Mouse (Mus musculus) cerebellum, adult 8-10 months (tissue): ENCODE measurements at regions not wholly inside any gene's neighbourhood (a gene's known extent, or its start where the extent isn't known, plus 50 kb on each side); places are given as distances from the start of the nearest gene placed in this dataset.

Experiments used
- DNase-seq: peaks from one replicate; pipeline ENCODE4 v3.0.0; 2022

DNA sequence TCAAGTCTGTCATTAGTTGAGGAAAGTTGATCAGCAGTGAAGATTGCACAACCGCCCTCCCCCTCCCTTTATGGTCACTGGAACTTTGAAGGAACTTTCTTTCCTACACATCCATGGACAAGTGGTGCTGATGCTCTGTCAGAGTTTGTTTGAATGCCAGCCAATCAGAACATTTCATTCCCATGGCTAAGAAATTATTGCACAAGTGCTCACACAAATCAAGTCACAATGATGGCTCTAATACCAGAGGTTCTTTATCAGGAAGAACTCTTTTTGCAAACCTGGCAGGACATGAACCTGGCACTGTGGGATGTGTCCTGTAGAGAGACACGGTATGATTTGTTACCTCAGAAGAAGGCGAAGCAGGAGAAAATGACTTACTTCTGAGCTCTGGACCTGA lies 54.3 kb upstream of the Spry2 start:
- no peak for DNase-seq

DNA sequence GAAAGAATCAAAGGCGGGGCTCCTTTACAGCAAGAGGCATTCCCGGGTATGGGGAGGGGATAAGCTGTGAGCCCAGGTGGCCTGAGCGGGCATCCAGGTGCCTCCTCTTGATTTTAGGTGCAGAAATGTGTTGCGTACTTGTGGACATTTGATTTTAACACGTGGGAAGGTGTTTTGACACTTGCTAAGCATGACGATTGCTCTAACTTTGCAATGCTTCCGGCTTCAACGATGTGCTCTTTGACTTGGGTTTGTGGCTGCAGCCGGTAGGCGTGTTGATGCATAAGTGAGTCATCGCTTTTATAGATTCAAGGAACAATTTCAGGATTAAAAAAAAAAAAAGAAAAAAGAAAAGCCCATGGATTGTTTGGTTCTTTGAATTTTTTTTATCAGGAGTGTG lies 58.5 kb upstream of the Spry2 start:
- no peak for DNase-seq

DNA sequence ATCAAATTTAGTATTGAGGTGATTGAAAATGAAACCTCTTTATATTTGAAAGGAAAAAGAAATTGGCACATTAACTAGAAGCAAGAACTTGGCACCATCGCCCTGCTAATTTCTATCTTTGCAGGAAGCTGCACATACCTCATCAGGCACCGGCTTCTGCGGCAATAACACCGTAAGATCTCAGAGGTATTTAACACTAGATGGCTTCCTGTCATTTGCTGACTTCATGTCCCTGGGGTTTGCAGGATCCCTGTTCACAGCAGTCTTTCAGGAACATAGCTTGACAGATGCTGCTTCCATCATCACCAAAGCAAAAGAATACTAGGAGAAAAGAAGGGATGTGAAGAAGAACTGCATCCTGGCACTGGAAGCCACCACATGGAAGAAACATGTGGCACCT lies 60.2 kb upstream of the Spry2 start:
- DNase-seq, result no peak

DNA sequence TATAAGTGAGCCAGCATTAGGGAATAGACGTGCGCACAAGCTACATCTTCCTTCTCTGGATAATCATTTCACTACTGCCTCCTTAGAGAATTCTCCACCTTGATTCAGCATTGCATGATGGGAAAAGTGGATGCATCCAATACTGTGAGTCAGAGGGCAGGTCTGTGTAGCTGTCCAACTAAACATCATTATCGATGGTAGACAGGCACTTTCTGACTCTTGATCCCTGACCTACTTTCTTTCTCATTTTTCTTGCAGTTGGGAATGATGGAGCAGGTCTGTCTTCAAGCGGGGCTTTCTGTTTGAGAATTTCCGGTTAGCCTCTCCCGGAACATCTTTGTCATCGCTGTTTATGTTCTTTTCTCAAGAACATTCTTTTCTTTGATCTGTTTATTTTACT lies 61.4 kb upstream of the Spry2 start:
- no peak for DNase-seq

DNA sequence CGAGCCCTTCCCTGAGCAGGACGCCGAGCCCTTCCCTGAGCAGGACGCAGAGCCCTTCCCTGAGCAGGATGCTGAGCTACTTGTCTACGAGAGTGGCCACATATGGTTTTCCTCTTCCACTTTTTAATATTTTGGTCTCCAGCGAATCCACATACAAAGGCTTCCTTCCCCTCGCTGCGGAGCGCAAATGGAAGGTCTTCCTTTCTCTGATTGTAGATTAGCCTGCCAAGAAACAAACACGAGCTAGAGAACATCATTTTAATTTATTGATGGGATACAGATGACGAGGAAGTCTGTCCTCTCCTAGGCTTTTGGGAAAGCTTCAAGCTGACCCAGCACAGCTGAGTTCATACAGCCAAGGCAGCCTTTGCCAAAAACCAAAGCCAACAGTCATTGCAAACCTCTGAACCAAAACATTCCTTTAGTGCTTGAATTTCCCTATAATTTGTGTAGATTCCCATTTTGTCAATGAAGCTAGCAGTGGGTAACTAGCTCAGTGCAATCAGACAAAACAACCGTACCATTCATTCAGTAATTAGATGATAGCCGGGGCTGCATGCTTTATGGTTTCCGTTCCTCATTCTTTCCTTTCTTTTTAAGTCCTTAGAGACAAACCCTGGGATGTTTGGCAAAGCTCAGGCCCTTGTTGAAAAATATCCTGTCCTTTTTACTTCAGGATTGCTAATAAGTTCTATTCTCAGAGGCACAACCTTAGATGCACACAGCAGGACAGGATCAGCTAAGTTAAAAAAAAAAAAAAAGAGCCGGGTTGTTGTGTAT lies 83.1 kb upstream of the Spry2 start:
- no peak for DNase-seq

DNA sequence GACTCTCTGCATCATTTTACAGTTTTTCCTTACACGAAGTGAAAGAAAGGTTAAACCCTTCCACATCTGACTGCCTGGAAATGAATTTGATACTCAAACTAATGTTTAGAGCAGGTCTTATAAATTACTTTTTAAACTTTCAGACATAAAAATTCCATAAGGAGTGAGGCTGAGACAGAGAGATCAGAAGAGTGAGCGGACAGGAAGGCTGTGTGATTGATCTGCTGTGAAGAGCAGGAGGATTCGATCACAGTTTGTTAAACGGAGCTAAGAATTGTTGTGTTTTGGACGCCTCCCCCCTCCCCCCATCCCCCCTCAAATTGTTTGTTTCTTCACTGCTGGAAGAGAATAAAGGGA lies 83.7 kb upstream of the Spry2 start:
- no peak for DNase-seq

DNA sequence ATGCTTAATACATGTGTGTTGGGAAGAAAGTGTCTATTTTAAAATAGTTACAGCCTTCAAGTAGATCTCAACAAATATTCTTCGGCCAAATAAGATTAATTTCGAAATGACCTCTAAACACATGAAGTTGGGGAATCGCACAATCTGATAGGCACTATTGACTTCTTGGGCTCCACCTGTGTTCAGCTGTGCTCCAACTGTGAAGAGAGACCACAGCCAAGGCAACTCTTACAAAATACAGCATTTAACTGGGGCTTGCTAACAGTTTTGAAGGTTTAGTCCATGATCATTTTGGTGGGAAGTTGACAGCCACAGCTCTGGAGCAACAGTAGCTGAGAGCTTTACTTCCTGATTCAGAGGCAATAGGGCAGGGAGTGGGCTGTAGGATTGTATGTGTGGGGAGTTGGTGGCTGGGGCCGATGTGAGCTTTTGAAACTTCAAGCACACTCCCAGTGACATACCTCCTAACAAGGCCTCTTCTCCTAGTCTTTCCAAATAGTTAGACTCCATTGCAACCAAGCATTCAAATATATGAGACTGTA lies 90.8 kb upstream of the Spry2 start:
- DNase-seq, result no peak

DNA sequence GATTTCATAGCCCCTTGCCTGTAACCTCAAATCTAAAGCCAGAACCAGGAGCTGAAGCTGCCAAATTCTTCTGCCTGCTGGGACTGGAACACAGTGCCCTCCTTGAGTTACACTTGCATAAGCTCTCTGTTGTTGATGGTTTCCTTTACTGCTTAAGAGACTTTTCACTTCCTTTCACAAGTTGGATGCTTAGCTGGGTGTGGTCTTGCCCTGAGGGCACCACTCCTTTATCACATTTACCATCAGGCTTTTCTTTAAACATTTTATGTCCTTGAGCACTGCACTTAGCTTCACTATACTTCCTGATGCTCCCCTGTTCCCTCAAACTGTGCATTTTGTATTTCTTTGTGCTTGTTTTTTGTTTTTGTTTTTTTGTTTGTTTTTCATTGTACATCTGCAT lies 92.1 kb upstream of the Spry2 start:
- DNase-seq, result no peak

DNA sequence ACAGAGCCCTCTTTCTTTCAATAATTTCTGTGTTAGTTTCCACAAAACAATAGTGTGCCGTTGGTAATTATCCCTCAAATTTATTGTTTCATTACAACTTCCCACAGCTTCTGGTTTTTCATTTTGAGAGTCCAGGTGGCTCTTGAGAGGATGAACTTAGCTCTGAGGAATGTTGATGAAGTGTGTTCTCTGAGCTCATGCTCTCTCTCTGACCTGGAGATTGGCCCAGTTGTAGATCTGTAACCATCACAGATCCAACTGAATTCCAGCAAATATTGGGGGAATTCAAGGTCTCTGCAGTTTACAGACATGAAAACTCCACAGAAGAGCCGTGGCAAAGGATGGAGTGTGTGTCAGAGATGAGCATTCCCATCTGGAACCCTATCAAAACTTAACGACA lies 96.5 kb upstream of the Spry2 start:
- DNase-seq, result no peak

DNA sequence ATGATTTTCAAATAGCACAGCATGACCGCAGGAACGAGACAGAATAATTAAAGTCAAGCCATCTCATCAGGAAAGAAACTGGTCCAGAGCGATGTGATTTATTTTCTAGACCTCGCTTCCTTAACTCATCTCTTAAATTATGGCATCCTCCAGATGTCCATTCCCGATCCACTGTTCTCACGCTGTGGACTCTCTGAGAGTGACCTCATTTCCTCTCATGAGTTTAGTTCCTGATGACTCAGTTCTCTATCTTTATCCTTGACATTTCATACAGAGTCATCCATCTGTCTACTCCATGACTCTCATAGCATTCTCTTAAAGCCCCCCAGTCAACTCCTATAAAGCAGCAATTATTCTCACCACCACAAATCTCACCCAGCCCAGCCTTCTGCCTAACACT lies 103.2 kb upstream of the Spry2 start:
- DNase-seq, result no peak

DNA sequence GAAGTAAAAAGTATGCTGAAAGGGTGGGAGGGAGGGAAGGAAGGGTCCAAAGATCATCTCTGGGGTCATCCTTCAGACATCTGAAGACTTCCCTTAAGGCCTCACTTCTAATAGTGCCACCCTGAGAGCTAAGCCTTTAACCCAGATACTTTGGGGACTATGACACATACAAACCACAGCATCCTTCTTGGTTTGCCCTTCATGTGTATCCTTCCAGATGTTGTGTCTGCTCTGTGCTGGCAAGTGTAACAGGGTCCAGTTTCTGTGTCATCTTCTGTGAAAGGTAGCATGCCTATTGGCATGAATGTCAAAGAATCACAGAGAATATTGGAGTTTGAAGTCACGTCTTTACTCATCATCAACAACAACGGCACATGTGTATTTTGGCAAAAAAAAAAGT lies 98.2 kb upstream of the Trim52 start:
- no peak for DNase-seq

DNA sequence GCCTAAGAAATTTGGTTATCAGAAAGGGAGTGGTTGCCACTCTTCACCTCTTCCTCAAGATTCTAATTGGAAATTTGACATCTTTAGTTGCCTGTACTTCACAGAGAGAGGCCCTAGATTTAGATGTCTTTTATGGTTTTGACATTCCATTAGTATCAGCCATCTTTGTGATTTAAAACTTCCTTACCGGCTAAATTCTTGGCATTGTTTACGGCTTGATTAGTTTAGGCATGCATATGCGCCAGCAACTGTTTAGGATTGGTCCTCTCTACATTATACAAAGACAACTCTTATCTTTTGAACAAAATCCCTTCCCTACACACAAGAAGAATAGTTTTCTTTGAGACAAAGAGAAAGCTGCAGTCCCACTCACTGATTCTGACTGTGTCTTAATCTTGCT lies 97.0 kb upstream of the Trim52 start:
- DNase-seq, result no peak

DNA sequence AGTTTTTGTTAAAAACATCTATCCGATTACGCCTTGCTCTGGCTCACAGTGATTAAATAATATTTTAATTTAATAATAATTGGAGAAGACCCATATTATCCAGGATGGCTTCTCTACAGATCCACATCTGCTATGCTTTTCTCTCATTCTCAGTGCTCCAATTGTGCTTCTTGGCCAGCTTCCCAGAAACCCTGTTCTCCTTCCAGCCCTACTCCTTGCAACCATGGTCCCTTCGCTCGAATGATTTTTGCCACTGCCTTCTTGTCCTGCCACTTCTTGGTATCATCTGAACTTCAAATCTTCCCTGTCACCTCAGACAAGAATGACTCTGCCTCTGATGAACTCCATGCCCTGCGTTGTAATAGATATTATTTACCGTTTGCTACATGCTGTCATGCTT lies 95.0 kb upstream of the Trim52 start:
- no peak for DNase-seq

DNA sequence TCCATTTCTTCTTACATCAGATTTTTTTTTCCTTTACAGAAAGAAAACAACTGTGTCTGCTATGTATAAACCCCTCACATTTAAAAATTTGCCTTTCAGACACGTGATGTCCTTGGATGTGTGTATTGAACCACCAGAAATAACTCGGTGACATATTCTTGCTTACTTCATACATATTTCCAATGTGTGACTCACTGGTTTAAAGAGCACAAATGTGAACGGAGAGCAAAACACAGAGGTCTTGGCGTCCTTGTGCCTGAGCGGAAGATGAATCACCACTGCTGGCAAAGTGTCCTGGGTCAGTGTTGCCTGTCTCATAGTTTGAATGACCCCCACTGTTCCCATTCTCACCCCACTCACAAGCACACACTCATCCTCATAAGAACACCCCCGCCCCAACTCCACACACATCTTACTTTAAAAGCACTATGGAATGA lies 94.0 kb upstream of the Trim52 start:
- no peak for DNase-seq

DNA sequence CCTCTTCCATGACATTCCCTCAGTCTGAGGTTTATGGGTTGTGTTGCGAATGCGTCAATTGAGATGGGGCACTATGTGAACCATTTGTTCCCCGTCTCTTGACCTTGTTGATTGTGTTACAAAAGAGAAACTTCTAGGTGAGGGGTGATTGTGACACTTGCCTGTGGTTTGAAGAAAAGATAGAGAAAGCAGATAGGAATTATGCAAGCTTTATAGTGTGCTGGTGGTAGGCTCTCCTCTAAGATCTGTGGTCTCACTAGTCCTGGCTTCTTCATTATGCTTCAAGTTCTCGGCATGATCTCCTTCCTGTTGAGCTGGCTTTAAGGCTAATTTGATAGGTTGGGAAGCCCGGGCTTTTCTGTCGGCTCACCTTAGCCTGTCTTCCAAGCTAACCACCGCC lies 83.2 kb upstream of the Trim52 start:
- DNase-seq, result no peak

DNA sequence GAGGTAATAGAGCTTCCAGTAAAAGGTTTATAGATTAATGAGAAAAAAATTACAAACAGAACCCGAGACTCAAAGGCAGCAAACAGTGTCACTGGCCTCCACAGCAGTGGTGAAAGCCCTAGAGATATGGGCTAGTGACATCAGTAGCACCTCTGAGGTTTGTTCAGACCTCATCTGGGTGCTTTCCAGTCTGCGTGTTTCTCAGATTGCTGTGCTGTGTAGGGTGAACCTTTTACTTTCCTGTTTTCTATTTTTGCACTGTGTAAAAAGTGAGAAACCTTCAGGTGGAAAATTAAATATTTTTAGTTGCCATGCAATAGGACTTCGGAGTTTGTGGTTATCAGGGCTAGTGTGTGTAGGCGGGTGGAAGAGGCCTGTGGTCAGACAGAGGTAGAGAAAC lies 79.2 kb upstream of the Trim52 start:
- DNase-seq, result no peak

DNA sequence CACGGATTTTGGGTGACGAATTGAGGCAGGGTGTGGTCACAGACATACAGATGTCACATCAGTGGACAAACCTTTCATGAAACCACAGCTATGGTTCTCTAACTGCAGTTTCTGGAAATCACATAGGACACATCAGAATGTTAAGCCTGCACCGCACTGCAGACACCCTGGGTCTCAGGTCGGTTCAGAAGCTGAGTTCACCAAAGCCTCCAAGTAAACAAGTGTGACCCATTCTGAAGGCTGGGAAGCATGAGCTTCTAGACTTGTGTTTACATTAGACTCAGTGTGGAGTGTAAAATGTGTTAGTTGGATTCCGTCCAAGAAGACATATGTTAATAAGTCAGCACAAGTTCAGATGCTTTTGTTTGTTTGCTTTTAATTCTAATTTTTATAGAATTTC lies 78.3 kb upstream of the Trim52 start:
- no peak for DNase-seq

DNA sequence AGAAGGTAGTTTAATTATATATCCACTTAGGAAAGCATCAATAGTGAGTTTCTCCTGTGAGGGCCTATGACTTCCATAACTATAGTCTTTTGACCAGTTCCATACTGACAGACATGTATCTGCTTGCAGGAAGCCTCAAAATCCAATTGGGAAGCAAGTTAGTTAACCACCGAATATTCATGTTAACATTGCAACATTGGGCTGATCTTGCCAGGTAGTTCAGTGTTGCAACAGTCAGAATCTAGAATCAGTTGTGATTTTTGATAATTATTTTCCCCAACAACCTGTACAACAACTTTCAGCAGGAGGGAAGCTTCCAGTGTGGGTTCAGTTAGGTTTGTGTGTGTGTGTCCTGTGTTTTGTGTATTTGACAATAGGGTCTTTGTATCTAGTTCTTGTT lies 74.9 kb upstream of the Trim52 start:
- DNase-seq, result no peak

DNA sequence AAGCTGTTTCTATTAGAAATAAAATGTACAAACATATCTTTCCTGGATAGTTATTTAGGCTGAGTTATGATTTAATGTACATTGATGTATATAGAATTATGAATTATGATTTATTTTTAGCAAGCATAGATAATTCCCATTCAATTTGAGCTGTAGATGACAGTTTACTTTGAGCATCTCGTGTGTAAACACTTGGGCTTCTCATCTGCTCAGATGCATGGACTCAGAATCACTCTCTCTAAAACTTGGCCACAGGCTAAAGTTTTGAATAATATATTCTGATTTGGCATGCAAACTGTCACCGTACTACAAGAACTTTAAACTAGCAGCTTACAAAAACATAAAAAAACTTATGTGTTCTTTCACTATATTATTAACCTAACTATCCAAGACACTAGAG lies 72.2 kb upstream of the Trim52 start:
- no peak for DNase-seq

DNA sequence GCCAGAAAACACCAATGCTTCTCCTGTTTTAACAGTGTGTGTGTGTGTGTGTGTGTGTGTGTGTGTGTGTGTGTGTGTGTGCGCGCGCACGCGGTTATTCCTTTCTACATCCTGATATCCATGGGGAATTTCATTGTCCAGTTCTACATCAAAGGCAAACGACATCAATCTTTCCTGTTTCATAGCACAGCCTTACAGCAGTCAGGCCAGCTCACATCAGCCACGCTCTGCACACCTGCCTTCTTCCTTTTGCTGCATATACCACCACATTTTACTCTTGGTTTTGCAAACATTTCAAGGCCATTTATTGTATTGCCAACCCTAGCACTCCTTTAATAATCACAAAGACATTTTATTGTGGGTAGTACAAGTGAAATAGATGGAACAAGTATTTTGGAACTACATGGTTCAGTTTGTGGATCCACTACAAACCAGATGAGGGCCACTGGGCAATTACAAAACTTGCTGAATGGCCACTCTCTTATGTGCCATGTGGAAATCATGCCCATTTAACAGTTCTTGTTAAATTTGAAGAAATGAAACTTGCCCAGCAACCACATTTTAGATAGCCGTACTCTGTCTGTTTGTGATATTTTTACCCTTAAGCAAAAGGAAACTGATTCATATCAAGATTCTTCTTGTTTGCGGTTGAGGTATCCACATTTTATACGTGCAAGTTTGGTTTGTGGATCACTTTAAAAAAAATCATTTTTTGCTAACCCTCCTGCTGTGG lies 70.9 kb upstream of the Trim52 start:
- DNase-seq, result no peak

DNA sequence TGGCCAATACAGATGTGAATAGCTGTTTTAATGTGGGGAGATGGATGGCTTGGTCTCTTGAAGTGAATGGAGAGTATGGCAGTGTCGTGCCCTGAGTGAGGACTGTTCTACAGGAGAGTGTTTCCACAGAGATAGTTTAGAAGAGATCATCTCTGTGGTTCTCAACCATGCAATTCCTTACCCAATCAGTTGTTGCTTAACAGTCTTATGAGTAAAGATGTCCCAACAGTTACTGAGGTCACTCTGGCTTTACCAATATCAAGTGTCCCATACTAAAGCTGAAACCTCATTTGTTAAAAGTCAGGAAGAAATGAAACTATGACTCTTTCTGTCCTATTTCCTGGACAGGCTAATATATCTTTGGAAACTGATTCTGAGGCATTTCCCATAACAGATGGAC lies 61.7 kb upstream of the Trim52 start:
- DNase-seq, result no peak

DNA sequence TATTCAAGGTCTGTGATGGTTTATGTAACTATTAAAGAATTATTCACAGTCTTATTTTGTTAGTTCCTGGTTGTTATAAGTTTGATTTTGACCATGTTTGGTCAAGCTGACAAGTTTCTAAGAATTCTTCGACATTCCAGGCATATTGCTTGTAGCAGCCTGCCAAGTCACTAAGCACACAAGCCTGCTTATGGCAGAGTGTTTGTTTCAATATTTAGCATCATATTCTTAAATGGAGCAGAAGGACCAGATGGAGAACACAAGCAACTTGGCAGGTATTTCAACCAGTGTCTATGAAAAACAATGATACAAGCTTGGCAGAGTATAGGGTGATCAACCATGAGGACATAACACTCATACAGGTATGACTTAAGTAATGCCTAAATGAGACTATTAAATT lies 55.8 kb upstream of the Trim52 start:
- DNase-seq, result peak; percentile 8

DNA sequence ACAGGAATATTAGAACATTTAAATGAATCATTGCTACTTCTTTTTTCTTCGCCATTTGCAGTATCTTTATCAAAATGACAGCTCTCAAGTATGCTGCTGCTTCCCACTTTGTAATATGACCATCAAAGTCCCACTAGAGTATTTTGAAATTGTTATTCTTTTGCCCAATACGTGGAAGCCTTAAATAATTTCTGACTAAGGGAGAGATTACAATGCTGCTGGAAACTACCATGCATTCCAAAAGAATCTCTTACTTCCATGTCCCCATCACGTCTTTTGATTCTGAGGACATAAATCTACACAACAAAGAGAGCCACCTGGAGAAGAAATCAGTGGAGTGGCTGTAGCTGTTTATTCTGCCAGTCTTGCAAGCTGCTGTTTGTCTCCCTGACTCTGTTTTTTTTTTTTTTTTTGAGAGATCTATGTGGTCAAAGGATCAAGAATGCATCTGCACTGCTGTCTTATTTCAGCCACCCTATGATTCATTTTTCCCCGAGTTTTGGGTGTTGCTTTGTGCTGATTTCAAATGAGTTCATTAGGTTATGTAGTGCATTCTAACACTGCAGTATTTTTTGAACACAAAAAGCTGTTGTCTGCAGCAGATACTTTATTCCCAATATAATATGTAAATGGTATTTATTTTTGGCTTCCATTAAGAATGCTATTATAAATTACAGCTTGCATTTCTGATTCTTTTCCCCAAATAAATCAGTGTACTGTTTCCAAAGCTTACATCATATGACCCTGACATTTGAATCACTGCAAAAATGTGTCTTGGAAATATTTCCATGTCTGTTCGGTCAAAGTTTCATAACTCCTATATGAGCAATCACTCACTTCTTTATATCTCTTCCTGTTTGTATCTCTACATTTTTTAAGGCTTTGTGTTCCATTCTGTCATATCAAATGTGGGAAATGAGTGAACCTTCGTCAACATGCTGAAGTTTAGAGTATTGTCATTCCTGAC lies 53.1 kb upstream of the Trim52 start:
- DNase-seq, result no peak
